Mouse (Mus musculus): ENCODE data around the gene Ephb6.
"Not testable (repeated sequence)": the region's sequence is repeated elsewhere in the genome, so short reads cannot be mapped to it uniquely, and the experiment has no call there.

The Ephb6 gene

DNA sequence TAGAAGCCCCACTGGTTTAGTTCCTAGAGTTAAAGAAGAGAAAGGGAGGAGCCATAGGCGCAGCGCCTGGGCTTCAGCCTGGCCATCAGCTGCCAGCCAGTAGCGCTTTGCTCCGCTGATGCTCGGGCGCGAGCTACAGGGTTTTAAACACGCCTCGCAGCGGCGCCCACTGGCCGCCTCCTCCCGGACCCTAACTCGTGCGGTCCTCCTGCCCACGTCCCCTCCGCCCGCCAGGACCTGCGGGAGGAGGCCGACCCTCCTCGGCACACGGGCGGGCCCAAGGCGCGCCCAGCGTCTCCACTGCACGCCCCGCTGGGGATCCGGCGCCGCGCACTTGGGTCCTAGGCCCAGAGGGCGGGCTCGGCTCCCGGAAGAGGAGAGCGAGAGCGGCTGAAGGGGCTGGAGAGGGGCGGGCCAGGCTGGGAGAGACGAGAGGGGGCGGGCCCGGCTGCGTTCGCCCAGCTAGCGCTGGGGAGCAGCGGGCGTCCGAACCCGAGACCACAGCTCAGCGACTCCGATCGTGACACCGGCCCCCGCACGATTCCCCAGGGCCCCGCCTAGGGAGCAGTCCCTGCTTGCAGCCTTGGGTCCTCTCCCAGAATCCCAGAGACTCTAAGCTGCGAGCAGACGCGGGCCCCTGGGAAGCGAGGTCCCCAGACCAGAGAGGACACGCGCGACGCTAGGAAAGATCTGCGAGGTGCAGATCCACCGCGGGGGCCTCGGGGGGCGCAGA is at the start of gene Ephb6:
Gene Ephb6, plus strand, starts transcription at position 422 of the 733 bp plus-strand sequence.
- peak in 1 of 2 experiments; percentile 14 for DNase-seq

DNA sequence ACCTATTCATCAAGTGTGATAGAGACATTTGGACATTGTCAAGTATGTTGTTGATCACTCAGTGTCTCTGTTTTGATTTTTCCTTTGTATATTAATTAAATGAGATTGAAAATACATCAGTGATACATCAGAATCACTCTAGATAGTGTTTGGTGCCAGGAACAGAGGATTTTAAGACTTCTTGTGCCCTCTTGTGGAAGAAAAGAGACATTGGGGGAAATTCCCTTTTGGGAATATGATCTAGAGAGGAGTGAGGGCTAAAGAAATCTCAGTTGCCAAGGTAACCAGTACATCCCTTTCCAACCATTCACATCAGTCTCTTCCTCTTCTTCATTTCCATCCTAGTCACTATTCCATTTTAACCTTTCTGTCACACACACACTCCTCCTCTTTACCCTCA is 48.9 kb upstream of the Ephb6 start:
- DNase-seq, result no peak

DNA sequence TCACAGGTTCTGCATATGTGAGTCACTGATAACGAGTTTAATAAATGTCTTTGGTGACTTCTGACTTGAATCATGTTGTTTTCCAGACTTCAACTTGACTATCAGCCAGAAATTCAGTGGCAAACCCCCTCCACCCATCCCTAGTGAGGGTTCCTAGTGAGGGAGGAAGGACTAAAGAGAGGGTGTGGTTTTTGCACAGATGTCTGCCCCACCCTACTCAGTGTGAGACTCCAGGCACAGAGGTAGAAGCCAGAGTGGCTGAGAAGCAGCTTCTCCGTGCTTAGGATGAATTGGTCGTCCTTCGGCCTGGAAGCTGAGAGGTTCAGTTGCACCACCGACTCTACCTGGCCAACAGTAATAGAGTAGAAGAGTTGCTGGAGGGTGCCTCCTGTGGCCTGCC is 47.8 kb upstream of the Ephb6 start:
- no peak for DNase-seq

DNA sequence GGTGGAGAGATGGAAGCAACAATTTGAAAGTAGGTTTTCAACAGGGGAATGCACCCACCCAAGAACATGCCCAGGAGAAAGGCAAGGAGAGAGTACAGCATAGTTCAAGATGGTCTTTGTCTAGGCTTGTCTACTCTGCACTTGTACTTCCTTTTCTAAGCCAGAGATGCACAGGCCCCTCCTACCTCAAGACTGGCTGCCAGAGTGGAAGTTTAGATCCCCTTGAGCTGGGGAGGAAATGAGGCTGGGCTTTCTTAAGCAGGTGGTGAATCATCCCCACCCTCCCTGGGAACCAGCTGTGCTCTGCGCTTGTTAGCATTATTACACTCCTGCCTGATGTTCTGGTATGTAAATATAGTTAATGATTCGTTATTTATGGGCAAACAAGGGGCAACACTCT is 47.0 kb upstream of the Ephb6 start:
- DNase-seq, result no peak

DNA sequence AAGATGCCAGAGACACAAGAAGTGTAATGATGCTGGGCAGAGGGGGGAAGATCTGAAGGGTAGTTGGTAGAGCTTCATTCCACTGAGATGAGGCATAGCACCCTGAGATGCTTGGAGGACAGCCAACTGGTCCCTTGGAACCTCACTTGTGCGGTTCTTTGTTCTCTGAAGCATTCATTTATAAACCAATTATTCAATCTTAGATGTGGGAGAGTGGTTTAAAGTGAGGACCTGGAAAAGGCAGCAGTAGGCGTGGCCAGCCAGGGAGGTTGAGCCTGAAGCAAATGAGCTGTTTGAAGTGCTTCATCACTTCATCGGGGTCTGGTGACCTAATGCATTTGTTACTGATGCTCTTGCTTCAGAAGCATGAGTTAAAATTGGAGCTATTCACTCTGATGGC is 46.0 kb upstream of the Ephb6 start:
- no peak for DNase-seq

DNA sequence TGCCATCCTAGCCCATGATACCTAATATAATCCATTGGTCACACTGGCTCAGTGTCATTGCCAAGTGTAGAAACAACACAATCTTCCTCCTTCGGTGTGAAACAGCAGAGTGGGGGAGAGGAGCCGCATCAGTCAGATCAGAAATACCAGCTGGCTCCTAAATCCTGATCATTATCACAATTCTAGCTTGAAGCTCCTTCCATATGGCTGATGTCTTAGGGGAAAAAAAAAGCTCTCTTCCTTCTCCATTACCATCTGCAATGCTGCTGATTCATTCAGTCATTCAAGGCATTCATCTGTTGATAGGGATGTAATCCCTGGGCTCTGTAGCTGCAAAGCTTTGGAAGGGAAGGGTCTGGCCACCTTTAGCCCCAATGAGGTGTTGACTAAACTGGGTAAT is 45.0 kb upstream of the Ephb6 start:
- no peak for DNase-seq

DNA sequence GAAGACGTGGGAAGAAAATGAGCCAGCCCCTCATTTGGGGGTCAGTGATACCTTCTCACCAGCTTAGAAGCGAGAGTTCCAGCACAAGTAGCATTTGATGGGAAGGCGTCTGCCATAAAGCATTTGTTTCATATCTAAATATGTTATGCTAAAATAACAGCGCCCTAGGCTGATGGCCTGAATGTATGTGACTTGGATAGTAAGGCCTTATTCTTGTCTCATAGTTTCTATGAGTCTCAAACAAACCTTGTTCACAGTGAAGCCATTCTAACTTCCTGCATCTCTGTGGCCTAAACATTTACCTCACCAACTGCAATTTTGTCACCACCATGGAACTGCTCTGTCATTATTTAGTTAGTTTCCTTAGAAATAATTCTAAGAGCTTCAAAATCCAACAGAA is 42.7 kb upstream of the Ephb6 start:
- DNase-seq, result no peak

DNA sequence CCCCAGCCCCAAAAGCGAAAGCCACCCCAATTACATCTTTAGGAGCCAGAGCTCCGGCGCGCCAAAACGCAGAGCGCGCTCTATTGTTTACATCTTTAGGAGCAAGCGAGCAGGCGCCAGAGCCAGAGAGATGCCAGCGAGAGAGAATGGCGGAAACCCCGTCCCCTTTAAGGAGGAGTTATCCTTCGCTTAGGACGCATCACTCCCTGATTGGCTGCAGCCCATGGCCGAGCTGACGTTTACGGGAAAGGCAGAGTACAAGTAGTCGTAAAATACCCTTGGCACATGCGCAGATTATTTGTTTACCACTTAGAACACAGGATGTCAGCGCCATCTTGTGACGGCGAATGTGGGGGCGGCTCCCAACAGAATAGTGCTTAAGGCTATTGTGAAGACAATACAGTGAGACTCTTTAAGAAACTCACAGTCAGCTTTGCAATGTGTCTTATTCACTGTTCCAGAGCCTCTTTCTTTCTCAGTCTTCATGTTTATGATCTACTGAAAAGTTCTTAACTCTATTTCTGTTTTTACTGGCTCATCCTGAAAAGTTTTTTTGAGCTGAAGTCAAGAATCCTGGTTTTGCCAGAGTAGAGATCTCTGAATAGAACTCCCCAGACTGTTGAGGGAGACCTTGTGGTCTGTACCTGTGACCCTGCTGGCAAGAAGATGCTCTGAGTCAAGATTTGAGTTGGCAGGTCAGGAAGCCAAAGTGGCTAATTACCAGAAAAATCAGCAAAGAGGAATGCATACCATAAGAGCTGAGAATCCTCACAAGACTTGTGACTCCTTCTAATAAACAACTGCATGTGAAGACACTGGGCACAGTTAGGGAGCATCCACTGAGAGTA is 42.0 kb upstream of the Ephb6 start:
- DNase-seq, result not testable (repeated sequence)

DNA sequence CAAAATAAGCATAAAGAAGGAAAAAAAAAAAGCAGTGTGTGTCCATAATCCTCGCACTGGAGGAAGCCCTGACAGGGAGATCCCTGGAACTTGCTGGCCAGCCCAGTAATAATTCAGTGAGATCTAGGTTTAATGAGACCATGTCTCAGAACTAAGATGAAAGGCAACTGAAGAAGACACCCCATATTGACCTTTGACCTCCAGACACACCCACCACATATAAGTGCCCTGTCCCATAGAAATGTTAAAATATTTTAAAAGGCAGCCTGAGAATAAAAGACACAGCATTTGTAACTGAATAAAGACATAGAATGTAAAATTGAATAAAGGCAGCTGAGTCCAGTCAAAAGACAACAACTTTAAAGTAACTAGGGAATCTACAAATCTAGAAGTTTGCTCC is 40.0 kb upstream of the Ephb6 start:
- no peak for DNase-seq

DNA sequence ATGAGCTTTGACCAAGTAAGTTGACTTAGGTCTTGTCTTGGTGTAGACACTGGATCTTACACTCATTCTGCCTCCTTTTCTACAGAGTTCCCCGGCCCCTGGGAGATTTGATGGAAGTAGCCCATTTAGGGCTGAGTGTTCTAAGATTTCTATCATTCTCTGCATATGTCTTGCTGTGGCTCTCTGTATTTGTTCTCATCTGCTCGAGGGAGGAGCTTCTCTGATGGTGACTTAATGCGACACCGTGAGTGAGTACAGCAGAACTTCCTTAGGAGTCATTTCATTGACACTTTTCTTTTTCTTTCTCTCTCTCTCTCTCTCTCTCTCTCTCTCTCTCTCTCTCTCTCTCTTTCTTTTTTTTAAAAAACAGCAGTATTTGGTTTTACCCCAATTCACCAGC is 38.3 kb upstream of the Ephb6 start:
- no peak for DNase-seq

DNA sequence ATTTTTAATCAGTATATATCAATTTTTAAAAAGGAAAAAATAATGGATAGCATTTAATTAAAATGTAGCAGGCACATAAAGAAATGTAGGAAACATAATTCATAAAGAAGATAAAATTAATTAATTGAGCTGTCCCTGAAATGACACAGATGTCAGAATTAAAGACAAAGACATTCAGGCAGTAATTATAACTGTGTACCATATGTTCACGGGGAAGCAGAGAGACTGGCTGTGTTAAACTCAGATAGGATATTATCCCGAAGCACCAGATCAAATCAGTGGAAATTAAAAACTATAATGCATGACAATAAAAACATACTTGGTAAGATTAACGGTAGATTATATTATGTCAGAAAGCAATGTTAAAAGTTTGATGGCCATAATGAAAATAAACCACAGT is 36.2 kb upstream of the Ephb6 start:
- DNase-seq, result no peak

DNA sequence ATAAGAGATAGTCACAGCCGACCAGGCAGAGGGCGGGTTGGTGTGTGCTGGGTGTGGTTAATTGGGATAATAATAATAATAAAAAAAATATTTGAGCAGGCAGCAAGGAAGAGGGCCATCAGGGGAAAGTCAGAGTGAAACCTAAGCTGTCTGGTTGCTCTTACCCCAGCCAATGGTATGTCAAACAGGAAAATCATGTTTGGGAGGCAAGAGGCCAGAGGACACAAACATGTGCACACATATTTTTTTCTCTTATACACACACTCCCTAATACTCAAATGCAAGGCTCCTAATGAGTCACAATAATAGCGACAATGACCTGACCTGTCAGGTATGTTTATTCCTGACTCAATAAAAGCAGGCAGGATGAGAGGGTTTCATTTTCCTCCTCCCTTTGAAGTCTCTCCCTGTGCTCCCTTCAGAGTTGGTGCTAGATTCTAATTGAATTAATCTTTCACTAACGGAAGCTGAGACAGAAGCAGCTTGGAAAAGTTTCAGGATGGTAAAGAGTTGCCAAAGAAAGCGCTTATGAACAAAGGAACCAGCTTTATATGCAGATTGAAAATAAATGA is 28.7 kb upstream of the Ephb6 start:
- DNase-seq, result no peak

DNA sequence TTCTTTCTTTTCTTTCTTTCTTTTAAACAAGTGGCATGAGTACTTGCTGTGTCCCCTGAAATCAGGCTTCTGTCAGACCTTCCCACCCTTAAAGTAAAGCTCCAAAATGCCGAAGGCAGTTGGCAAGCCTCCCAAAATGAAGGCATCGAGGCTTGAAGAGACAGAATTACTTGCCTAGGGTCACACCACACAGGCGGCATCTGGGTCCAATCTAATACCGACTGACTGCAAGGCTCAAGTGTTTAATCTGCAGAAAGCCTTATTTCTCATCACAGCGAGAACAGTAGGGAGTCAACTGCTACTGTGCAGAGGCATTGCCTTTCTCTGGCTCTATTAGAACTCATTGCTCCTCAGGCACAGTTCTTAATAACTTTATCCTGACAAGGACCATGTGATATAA is 28.0 kb upstream of the Ephb6 start:
- DNase-seq, result no peak

DNA sequence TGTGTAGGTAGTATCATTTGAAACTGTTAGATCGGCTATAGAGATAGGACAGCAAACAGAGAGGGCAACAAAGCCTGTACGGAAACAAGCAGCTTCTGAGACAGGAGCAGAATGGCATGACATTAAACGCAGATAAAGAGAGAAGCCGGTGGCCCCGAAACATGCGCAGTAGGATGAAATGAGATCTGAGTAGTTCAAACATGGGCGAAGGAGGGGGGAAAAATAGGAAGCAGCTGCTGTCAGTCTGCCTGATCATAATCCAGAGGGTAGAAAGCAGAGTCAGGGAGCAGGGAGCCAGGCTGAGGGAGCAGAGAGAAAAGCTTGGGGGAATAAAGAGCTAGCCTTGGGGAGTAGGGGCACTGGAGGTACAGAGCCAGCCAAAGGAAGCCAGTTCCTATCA is 24.0 kb upstream of the Ephb6 start:
- no peak for DNase-seq

DNA sequence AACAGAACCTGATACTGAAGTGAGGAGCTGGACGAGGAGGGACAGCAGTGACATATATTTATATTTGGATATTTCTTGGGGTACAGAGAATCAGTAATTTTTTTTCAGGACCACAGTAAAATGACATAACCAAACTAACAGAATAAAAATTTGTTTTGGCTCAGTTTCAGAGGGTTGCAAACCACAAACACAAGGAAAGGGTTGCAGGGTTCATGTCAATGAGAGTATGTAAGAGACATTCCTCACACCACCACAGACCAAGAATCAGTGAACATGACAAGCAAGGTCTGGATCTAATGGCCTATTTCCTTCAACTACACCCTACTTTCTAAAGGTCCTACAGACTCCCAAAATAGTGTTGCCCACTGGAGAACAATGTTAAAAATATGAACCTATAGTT is 23.1 kb upstream of the Ephb6 start:
- DNase-seq, result no peak

DNA sequence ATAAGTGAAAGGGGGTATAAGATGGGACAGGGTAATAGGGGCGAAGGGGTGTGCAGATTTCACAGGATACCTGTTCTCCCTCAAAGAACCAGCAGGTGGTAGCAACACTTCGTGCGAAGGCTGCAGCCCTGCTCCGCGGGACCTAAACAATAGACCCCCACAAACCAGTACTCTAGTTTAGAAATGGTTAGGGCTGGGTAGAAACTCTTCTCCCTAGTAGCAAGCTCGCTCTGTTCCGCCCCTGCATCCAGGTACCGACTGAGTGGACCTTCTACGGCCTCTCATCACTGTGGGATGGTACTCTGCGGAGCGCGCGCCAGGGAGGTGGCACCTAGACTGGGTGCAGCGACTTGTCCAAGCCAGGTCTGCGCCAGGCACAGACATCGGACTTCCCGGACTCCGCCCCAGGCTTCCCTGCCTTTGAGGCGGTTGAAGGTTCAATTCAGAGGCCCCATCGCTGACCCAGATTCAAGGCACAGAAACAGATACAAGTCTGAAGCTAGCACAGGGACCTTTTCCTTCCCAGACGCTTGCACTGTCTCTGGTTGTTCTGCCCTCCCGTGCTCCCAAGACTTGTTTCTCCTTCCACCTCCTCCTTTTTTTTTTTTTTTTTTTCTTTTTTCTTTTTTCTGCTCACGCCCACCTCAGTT is 756 bp upstream of the Ephb6 start:
- no peak for DNase-seq

DNA sequence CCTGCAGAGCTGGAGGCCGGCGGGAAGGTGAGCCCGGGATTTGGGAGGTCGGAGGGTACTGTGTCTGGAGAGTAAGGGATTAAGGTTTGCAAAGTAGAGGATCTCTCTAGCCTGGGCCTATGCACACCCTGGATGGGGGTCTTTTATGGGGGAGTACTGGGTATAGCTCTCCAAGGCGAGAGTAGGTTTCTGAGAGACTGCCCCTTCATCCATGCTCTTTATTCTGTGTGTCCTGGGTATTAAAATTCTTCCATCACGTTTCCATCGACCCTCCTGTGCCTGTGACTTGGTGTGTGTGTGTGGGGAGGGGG is 467 bp downstream of the Ephb6 start:
- DNase-seq, result no peak

DNA sequence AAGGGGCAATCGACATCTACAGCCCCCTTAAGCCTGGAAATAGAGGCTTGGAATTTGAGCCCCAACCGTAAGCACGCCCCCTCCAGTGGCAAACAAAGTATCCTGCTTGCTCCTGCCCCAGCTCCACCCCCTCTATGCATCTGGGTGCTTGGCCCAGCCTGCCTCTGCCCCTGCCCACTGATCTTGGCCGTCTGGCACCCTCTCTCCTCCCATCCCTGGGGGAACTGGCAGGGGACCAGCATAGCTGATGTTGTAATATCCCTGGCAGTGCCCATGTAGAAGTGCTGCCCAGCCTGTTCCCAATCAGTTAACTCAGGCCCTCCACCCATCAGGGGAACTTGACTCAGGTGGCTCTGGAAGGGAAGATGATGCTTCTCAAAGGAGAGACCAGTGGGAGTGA is 932 bp downstream of the Ephb6 start:
- DNase-seq, result no peak

DNA sequence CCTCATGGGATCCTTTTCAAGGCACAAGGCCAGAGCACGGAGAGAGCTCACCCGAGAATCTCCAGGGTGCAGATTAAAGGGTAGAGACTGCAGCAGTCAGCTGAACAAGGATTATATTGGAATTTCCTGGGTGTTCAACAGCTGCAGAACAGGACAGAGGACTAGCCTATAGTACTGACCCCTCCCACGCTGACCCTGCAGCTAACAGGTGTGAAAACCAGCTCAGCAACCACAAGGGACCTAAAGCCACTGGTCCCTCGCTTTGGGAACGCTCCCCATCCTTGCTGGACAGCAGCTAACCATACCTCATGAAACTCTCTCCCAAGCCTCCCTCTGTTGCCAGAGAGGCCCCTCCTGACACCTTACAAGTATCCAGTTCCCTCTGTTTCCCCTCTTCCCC is 2.4 kb downstream of the Ephb6 start:
- no peak for DNase-seq

DNA sequence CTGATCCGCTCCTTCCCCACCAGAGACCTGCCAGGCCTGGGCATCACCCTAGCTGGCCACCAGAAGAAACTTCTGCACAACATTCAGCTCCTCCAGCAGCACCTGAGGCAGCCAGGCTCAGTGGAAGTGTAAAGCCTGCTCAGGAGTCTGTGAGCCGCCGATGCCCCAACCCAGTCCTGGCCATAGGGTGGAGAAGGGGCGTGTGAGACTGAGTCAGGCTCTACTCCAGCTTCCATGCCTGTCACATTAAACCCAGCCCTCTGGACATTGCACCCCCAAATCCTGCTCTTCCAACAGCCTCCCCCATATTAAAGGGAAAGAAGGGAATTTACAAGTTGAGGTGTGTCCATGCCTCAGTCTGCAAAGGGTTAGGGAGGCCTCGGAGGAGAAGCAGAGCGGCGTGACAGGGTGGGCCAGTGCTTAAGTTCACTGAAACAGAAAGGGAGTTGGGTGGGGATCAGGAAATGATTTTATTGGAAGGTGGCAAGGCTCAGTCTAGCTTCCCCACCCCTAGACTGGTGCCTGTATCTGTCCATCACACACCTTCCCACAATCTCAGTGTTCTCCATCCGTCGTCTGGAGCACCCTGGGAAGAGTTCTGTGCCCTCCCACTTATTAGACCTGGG is 15.0 kb downstream of the Ephb6 start:
- no peak for DNase-seq

DNA sequence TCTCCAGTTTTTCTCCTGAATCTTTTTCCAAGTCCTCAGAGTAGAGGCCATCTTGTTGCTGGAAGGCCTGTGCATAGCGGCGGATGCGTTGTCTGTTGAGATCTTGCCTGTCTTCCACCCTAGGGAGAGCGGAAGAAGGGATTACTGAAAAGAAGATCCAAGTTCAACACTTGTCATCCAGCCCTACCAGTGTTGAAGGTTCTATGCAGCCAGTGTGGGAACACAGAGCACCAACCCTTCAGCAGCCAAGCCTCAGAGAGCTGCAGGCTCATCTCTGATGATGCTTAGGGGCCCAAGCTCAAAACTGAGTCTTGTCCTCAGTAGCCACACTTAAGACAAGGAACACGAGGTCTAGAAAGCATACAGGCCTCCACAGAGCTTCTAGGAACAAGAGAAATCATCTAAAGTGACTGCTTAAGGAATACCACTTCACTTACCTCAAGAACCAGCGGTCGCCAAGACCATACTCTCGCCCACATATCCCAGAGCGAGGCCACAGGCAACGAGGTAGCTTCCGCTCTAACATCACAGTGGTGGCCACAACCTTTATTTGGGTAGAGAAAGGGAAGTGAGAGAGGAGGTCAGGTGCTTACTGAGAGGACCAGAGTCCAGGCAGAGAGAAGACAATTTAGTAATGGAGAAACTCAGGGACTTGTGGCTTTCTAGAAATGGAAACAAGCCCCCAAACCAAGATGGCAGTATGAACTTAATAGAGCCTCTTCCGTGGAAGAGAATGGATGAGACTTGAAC is 16.1 kb downstream of the Ephb6 start:
- DNase-seq, result no peak

DNA sequence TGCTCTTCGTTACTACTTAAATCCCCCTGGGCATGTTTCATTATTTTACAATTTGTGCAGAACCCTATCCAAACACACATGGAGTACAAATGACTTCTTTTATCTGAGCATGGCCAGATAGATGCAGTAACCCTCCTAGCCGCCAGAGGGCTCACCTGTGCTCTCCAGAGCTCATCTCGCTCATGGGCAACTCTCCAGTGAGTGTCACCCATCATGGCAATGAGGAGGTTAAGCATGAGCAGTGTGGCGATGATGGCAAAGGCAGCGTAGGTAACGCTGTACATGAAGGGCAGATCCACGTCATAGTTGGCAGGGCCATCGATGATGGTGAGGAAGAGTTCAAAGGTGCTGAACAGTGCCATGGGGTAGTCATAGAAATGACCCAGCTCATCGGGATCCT is 17.4 kb downstream of the Ephb6 start:
- DNase-seq, result no peak

DNA sequence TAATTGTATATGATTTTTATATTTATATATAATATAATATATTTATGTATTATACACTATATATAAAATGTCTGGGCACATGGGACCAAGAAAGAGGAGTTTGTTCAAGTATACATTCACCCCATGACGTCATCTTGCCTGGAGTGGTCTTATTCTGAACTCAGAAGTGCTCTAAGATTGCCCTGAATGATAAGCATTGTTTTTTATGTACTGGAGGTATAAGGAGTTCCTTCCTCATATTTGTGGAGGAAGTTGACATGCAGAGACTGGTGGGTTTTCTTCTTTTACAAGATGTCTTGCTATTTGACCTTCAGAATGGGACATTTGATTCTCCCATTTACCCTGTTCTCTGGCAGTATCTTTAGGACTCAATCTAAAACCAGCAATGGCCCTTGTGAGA is 22.9 kb downstream of the Ephb6 start:
- no peak for DNase-seq

Data from cerebellum, adult 18-20 months (tissue).